Mouse (Mus musculus): ENCODE measurements around the gene Atp6v0b. TPM values are rescaled to one million over a fixed set of nuclear protein-coding genes. Genes with fewer than 3 reads are reported as not detected.

Gene Atp6v0b
- polyA plus RNA-seq, 1 experiment from 2014 or later: 215 TPM

DNA sequence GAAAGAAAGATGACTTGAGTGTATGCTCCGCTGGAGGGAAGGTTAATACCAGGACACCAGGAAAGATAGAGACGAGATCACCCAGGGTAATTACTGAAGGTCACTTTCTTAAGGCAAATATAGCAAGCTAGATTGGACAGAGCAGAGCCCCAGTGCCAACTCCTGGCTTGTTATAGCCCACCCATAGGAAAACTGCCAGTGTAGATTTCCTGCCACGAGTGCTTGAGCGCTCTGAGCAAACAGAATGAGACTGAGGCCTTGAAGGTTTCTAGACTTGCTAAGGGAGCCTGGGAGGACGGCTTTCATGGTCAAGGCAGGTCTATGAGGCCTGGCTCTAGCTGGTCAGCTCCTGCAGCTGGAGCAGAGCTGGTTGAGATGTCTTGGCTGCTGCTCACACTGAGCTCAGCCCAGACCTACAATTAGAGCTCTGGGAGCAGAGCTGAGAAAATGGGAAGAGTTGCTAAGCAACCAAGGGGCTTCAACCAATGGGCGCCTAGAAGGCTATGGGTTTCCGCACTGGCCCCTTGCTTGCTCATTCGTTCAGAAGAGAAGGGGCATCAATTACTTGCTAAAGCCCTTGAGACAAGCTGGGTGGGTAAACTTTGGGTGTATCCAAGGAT, 21.8 kb upstream of the Atp6v0b start:
- no peak for DNase-seq (ENCODE audit: low spot score)

DNA sequence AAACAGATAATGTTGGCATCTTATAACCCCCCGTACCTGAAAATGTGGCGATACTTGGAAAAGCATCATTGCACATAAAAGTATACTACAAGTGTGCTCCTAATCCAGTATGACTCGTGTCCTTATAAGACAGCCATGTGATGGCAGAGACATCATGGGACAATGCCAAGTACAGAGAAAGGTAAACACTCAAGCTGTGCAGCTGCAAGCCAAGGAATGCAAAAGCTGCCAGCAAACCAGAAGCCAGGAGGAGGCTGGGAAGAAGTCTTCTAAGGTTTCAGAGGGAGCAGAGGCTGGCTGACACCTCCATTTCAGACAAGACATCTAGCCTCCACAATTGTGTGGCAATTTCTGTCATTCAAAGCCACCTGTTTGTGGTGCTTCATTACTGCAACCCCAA, 19.1 kb upstream of the Atp6v0b start:
- no peak for DNase-seq (ENCODE audit: low spot score)

DNA sequence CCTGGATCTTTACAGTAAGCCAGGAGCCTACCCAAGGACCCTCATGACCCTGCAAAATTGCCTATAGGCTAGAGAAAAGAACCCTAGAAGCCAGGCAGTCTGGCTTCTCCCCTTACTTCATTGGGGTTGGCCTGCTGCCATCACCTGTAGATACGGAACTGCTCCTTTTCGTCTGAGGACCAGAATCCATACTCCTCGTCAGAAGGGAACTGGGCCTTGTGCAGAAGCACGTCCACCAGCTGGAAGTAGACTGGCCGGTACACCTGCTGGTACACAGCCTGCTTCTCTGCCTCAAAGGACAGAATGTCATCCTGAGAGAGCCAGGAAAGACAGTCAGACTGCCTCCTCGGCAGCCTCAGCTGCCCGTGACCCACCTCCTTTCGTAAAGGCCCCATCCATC, 17.6 kb upstream of the Atp6v0b start:
- no peak for DNase-seq (ENCODE audit: low spot score)

DNA sequence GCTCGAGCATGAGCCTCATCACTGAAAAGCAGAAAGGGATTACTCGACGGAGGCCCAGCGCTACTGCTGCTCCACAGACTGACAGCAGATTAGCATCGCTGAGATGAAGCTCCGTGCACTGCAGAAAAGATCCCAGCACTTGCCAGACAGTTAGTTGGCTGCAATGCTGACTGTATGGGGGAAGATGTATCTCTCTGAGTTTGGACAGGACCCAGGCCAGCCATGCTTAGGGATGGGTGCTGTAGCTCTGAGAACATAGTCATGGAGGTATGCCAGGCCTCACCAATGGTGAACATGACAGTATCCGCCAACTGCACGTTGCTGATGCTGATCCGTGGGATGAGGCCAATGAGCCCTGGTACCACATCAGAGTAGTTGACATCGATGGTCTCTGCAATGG, 17.0 kb upstream of the Atp6v0b start:
- no peak for DNase-seq (ENCODE audit: low spot score)

DNA sequence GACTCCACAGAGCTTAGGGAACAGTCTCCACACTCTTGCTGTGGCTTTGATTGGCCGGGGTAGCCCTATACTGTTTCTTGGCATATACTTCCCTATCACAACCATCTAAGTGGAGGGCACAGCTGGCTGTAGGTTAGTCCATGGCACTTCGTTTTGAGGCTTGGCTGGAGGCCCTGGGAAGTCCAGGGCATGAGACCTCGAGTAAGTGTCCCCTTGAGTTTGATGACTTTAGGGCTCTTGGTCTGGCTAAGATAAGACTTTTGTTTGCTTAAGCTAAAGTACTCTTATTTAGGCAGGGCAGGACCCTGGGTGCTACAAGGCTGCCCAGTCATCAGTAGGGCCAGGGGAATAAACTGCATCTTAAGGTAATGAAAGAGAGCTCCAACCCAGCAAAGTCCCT, 11.0 kb upstream of the Atp6v0b start:
- DNase-seq (ENCODE audit: low spot score): no peak

DNA sequence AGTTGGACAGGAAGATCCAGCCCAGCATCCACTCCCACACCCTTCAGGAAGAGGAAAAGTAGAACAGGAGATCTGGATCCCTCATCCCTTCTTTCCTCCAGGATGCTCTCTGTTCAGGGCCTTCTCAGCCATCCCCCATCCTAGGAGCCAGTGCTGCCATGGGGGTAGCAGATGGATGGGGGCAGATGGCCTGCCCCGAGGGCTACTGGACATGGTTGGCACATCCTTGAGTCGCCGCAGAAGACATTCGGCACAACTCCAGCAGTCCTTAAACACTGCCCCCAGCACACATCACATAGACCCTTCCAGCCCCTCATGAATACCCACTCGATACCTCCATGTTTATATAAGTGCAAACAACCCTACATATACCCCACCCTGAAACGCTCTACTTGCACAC, 8.9 kb upstream of the Atp6v0b start:
- no peak for DNase-seq (ENCODE audit: low spot score)

DNA sequence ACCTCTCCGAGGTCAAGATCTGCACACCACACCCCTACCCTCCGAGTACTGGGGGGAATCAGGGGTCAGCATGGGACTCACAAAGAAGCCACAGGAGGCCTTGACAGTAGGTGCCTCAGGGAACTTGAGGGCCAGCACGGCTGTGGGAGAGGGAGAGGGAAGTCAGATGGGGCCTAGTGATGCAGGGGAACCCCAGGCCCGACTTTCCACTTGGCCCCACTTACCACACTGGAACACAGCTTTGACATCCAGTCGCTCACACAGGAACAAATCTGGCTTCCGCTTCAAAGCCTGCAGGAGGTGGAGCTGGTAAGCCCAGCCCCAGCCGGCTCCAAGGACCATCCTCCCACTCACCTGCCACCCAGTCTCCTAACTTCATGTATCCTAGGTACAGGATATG, 8.2 kb upstream of the Atp6v0b start:
- no peak for DNase-seq (ENCODE audit: low spot score)

DNA sequence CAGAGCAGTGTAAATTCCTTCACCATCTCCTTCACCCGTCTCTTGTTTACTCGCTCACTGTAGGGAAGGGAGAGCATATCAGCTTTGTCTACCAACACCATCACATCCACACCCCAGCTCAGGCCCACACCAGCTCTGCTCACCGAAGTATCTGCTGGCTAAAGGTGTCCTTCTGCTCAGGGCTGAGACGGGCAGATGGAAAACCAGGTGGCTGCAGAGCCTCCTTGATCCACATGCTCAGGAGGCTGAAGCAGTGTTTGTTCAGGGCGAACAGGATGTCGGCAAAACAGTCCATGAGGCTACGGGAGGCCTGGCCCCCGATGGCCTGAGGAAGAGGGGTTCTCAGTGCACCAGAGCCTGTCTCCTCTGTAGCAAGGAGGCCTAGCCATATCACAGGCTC, 7.5 kb upstream of the Atp6v0b start:
- no peak for DNase-seq (ENCODE audit: low spot score)

DNA sequence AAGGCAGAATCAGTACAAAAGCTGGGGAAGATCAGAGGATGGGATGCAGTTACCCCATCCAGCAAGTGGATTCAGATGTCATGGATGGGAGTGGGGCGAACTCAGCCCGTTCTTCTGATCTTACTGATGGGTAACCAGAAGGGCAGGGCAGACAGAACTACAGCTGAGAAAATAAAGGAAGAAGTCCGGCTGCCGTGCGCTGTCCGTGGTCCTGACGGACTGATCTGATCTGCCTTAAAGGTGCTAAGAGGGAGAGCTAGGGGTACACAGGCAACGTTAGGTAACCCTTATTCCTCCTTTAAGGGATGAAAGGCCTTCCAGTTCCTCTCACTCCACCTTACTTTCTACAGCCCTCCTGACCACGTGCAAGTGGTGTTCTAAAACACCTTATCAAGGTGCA, 6.2 kb upstream of the Atp6v0b start:
- DNase-seq (ENCODE audit: low spot score): peak; percentile 51

DNA sequence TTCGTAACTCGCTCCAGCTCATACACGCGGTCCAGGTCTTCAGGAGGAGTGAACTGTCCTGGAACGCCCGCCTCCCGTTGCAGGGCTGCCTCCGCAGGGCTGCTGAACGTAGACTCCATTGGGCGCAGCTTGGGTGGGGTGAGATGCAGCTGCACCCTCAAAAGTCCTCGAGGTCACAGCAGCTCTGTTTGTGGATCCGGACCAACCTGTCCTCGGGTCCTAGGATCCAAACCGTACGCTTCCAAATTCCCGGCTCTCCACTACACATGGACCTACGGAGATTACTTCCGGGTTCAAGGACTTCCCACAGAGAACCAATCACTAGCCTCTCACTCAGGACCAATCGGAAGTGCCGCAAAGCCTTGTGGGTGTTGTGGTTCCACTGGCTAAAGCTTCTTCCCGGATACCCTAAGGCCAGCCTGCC, 4.6 kb upstream of the Atp6v0b start, which contains the start of gene Dph2:
Gene Dph2 (minus strand): TSS at position 295 of the 424 bp plus-strand sequence.
- peak; percentile 87 for DNase-seq (ENCODE audit: low spot score)

DNA sequence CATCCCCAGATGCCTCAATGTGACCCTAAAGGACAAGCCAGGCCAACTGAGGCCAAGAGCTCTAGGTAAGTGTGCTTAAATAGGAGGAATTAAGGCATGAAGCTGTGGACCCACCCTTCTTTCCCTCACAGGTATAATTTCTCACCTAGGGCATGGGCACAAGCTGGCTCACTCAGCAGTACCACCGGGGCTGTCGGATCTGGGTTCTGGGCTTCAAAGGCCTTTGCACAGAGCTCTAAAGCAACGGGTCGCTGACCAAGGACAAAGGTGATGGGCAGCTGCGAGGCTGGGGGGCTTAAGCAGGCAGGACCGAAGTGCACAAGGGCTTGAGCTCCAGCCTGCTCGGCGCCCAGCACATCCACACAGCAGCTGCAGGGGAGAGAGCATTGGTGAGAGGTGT, 3.6 kb upstream of the Atp6v0b start:
- DNase-seq (ENCODE audit: low spot score): no peak

DNA sequence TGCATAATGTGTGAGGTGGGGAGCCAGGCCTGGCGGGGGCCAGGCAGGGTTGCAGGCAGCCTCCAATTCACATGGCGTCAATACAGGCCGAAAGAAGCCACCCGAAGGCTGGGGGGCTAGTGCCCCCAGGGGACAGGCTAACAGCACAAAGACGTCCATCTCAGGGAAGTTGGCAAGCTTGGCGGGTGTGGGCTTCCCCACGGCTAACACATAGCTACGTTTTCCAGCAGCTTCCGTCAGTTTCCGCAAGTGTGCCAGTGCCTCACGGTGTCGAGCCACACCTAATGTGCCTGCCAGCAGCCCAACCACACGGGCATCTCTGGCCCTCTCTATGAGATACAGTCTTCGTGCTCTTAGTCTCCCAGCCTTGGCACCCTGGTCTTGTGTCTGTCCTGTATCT, 2.9 kb upstream of the Atp6v0b start:
- DNase-seq (ENCODE audit: low spot score): no peak

DNA sequence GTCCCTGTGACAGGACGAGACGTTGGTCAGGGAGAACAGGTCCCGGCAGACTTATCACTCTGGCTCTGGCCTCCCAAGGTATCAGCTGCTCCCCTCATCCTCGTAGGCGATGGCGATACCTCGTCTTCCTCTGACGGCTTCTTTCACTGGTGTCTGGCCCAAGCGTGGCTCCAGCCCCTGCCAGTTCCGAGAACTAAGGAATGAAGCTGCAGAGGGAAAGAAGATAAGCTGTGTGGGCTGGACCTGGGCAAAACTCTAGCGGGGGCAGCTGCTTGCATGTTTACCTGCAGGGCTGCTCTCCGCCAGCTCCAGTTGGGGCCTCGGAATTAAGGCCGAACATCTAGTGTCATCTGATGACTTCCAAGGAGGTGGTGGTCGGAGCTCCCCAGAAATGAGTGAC, 2.3 kb upstream of the Atp6v0b start:
- no peak for DNase-seq (ENCODE audit: low spot score)

DNA sequence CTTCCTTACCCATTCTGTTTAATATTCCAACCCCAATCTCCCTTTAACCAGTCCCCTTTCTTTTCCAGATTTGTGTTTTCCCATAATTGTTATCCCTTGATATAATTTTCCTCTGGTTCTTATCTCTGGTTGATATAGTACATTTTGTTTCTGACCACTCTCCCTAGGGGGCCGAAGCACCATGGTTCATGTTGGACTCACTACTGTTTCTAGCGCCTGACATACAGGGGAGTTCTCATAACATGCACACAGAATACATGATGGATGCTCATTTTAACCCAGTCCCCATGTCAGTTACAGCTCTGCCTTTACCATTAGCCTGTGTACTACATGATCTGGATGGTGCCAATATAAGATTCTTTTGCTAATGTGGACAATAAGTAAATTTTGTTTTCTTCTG, 787 bp upstream of the Atp6v0b start:
- DNase-seq (ENCODE audit: low spot score): no peak

DNA sequence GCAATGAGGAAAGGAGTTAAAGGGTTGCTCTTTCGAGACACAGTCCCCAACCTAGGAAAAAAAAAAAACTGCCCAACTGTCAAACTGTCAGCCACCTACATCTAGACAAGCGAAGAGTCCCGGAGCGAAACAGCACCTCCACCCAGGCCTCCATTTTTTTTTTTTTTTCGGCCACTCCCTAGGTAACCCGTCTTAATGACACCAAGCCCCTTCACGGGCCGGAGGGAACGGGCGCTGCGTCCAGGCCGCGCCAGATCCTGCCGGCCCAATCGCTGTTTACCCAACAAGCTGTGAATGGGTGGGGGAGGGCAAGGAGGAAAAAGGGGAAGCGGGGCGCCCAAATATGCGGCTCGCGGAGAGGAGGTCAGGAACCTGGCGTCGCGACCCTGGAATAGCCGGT, 489 bp downstream of the Atp6v0b start:
- DNase-seq (ENCODE audit: low spot score): peak; percentile 22

DNA sequence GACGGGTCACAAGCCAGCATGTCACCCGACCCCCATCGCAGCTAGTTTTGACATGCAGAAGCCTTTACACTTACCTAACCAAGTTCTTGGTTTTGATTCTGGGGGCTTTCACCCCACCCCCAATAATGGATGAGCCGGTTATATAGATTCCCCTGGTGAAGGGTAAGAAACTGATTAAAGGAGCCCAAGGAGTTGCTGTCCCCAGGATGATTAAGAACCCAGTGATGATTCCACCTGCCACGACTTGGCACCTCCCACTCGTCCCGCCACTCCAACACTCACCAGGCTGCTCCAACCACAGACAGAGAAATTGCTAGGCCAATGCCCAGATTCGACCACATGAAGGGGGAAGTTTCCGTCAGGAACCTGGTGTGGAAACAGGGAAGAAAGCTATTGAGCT, 1.1 kb downstream of the Atp6v0b start:
- DNase-seq (ENCODE audit: low spot score): no peak

DNA sequence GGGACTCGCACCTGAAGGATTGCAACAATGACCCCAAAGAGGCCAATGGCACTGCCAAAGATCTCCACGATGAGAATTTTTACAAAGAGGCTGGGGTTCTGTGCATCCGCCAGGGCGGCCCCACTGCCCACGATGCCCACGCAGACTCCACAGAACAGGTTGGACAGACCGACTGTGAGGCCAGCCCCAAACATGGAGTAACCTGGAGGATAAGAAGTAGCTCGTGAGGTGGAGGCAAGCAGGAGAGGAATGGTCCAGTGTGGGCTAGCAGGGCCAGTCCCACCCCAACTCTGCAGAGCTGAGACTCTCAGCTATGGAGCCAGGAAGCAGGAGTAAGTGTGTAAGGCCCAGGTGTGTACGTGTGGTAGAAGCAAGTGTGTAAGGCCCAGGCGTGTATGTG, 2.0 kb downstream of the Atp6v0b start:
- DNase-seq (ENCODE audit: low spot score): no peak

DNA sequence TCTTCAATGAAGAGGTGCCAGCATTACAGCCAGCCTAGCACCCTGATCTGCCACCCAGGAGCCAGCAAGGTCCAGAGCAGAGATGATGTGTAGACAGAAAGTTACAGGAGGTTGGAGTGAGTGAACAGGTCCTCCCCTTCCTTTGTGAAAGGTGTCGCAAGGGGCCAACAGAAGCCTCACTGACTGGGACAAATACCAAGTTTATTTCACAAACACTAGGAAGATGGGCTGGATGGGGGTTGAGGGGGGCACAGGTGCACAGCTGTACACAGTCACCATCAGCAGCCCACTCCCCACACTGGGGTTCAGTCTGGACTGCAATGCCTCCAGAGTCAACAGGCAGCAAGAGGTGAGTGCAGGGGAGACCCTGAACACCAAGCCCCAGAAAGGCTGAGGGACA, 3.0 kb downstream of the Atp6v0b start:
- DNase-seq (ENCODE audit: low spot score): no peak

DNA sequence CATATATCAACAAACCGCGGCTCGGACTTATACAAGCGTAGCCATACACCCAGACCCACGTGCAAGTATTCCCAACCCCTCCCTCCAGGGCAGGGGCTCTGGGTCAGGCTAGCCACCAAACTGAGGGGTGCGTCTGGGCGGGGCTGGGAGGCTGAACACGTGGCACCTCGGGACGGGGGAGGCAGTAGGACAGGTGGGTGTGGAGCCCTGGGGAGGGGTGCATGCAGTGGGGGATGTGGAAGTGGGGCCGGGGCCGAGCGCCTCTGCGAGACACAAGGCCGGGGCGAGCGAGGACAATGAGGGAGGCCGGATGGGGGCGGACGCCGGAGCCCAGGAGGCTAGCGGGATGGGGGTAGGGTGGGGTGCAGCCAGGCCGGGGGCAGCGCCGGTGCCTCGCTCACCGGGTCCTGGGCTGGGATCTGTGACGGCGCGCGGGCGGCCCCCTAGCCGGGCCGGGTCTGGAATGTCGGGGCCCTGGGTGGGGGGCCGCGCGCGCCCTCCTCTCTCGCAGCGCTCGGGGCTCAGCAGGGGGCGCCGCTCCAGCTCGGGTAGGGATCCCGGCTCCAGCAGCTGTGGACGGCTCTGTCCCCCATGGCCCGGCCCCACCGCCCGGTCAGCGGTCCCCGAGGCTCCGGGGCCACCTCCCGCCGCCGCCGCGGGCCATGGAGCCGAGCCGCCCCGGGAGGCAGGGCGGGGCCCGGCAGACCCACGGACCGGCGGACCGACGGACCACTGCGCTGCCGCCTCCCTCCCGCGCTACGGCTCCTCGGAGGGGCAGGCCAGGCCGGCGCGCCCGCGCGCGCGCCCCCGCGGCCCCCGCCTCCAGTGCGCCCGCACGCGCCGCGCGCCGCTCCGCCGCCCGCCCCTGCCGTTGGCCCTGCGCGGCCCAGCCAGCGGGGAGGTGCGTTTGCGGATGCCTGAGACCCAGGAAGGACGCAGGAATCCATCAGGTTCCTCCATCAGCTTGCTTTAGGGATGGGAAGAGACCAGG, 4.1 kb downstream of the Atp6v0b start, which contains the start of gene B4galt2:
Gene B4galt2 (minus strand): TSS at position 787 of the 991 bp plus-strand sequence.
- DNase-seq (ENCODE audit: low spot score): no peak

DNA sequence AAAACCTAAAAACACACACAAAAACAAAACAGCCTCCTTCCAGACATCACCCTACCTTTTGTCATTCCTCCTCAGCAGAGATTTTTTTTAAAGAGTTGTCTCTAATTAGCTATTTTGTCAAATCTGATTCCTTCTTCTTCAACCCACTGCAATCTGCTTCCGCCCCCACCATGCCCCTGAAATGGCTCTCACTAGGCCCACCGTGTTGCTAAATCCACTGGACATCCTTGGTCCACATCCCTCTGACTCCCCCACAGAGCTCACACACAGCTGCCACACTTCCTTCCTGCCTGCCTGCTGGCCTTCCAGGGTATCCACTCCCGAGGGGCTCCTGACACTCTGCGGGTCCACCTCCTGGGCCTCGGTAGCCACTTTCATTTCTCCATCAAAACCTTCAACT, 8.4 kb downstream of the Atp6v0b start:
- DNase-seq (ENCODE audit: low spot score): no peak

DNA sequence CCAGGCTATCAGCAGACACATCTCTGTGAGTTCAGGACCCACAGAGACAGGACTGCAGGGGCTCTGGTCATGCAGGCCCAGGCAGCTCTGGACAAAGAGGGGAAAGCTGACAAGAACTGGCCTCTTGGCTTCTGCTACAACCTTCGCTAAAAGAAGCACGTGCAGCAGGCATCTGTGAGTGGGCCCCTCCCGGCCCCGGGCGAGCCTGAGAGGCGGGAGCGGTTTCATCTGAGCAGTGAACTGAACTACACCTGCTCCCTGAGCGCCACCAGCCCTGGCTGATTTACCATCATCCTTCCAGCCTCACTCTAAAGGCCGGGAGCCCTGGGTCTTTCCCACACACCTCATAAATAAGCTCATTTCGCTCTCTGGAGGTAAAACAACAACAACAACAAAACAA, 8.8 kb downstream of the Atp6v0b start:
- DNase-seq (ENCODE audit: low spot score): no peak

DNA sequence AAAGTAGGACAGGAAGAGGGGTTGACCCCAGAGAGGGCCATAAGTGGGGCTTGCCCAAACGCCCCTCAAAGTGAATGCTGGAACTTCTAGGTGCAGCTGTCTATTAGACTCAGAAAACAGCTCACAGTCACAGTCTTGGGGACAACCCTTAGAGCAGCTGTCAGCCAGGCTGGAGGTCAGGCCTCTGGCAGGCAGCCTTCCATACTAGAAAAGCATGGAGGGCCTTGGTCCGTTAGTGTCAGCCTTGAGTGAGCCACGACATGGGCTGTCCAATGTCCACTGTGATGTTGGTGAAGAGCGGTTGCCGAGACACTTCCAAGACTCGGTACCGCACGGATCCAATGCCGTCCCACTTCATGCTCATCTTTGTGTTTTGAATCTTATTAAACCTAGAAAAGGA, 13.5 kb downstream of the Atp6v0b start:
- no peak for DNase-seq (ENCODE audit: low spot score)

DNA sequence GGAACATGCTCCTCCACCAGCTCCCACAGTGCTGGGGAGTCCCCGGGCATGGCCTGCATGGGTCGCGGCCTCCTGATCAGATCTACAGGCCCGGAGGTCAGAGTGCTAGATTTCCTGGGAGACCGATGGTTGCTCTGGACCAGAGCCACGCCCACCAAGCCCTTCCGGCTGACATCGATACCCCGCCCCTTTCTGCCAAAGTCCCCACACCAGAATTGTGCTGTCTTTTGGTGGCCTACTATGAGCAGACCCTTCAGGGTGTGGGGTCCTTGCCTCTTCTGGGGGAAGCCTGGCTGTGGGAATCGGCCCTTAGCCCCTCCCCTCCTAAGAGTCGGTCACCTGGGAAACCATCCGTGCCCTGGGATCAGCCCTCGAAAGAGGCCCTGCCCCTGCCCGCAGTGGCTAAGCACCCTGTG, 14.7 kb downstream of the Atp6v0b start, which contains the start of gene Ccdc24:
Gene Ccdc24 (minus strand): TSS at position 87 of the 416 bp plus-strand sequence.
- no peak for DNase-seq (ENCODE audit: low spot score)
